Mouse (Mus musculus): ENCODE data around the gene Tead3. TPM values are rescaled to one million over a fixed set of nuclear protein-coding genes. Genes with fewer than 3 reads are reported as not detected.
A peak's percentile ranks its signal among the peaks of the same experiment; 100 is the strongest.

Tead3 gene
- total and polyA plus RNA-seq, 3 experiments, result 0.42 TPM; not detected in 2

DNA sequence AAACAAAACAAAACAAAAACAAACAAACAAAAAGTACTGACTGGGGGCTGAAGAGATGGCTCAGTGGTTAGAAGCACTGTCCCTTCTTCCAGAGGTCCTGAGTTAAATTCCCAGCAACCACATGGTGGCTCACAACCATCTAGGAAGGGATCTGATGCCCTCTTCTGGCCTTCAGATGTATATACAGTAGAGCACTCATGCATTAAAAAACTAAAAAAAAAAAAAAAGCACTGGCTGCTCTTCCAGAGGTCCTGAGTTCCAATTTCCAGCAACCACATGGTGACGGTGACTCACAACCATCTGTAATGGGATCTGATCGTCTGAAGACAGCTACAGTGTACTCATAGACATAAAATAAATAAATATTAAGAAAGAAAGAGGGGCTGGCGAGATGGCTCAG lies 39.8 kb downstream of the Tead3 start:
- no peak for DNase-seq (ENCODE audit: extremely low read depth)
- TF ChIP-seq NRF1 (IDR thresholded peaks at IDR 0.05; ENCODE audit: low read depth, low read length) (no peak), CTCF (conservative IDR thresholded peaks at IDR 0.05 in 1 of 2, IDR thresholded peaks at IDR 0.05 in 1 of 2; ENCODE audit: low read depth in 2 of 2, low read length in 2 of 2) (peak in 1 of 2 experiments; percentile 23; a peak in 1 of 4 replicates), ZNF384 (IDR thresholded peaks at IDR 0.05; ENCODE audit: low read depth, low read length) (peak; percentile 79), MYC (IDR thresholded peaks at IDR 0.05; ENCODE audit: low read depth, low read length) (peak; percentile 18; the same call in 1 of the 2 replicates), RCOR1 (conservative IDR thresholded peaks at IDR 0.05; ENCODE audit: low read depth, low read length) (no peak)
- no peak overlapping the region for H3K27ac ChIP-seq (ENCODE audit: insufficient read depth, low read depth)
- peaks cover 4 to 49% of the 10 kb centered on the region in 2 experiments; a peak in 3 of 4 replicates for H3K4me1 ChIP-seq (ENCODE audit: control insufficient read depth in 1 of 2, insufficient read depth in 2 of 2)
- no peak overlapping the region for H3K9ac ChIP-seq (ENCODE audit: insufficient read depth, low read depth)
- in situ Hi-C loops (cut with MboI; ENCODE audit: low pct_ligation_motif_present, low pct_unique_long_range_greater_than_20kb, low sequenced_read_pairs) (loop anchor here (25.0 kb wide), 1 partner anchor 224 kb away; the partner anchor contains the start of gene Tcp11), dilution Hi-C loops (cut with MboI; ENCODE audit: extremely low pct_ligation_motif_present, extremely low pct_unique_long_range_greater_than_20kb, low sequenced_read_pairs) (no loop called here)
- H3K36me3 ChIP-seq (replicated peaks in 1 of 2; ENCODE audit: control insufficient read depth in 1 of 2, insufficient read depth in 1 of 2, low read length in 1 of 2), result peaks cover 8% of the 10 kb centered on the region in 2 experiments
- H3K4me3 ChIP-seq (replicated peaks in 1 of 3; ENCODE audit: low read depth in 2 of 3, low read length in 2 of 3, poor library complexity in 1 of 3), result no peak overlapping the region
- H3K79me2 ChIP-seq (replicated peaks; ENCODE audit: control insufficient read depth, extremely low read depth, insufficient read depth, poor library complexity, severe bottlenecking), result 0 out of 2 replicates have a peak, but pooled peaks cover 2% of the 10 kb centered on the region
- H3K4me2 ChIP-seq (ENCODE audit: insufficient read depth, low read depth, poor library complexity, severe bottlenecking), result no peak overlapping the region
- H3K9me3 ChIP-seq (replicated peaks; ENCODE audit: low read length), result no peaks in the 10 kb centered on the region
- H3K27me3 ChIP-seq (replicated peaks), result no peaks in the 10 kb centered on the region

DNA sequence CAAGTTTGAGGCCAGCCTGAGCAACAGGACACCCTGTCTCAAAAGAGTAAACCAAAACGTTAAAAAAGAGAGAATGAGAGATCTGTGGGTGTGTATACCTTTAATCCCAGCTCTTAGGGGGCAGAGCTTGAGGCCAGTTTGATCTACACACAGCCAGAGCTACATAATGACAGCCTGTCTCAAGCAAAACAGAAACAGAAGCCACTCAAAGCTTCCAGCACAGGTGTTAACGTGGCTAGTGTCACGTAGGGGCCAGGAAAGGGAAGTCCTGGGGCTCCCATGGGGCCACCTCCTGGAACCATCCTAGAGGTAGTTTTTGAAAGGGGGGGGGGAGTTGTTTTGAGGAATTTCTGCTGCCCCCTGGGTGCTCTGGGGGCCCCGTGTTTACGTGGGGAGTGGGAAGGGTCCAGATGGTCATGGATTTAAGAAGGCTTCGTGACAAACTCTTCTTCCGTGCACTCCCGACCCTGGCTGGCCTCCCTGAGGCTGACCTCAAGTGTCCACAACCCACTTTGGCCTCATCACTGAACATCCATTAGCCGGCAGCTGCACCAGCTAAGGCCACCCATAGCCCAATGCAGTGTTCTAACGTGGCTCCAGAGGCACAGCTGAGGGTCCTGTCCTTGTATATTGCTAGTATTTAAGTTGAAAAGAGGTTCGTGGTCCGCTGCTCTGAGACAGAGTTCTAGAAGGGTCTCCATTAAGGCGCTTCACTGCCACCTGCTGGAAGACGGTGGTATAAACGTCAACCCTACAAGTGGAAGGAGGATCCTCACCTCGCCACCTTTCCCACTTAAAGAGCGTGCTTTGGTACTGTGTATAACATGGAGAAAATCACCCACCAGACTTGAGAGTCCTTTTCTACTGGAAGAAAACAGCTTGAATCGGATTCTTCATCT lies 42.1 kb downstream of the Tead3 start:
- in situ Hi-C loops (cut with MboI; ENCODE audit: low pct_ligation_motif_present, low pct_unique_long_range_greater_than_20kb, low sequenced_read_pairs), result loop anchor here (5.0 to 25.0 kb wide), 2 partner anchors 76 to 221 kb away; partner anchors contain the start of genes Ppard and Tcp11
- no peaks in the 10 kb centered on the region for H3K36me3 ChIP-seq (replicated peaks in 1 of 2; ENCODE audit: control insufficient read depth in 1 of 2, insufficient read depth in 1 of 2, low read length in 1 of 2)
- TF ChIP-seq POLR2AphosphoS2 (IDR thresholded peaks at IDR 0.05; ENCODE audit: low read depth, low read length) (no peak), TCF12 (IDR thresholded peaks at IDR 0.05; ENCODE audit: low read depth, low read length) (peak; percentile 72; the same call in 1 of the 2 replicates), CTCF (conservative IDR thresholded peaks at IDR 0.05 in 1 of 2, IDR thresholded peaks at IDR 0.05 in 1 of 2; ENCODE audit: low read depth in 2 of 2, low read length in 2 of 2) (peak; percentile 87 to 94), E2F4 (IDR thresholded peaks at IDR 0.05; ENCODE audit: insufficient replicate concordance, low read depth, low read length) (no peak), JUN (IDR thresholded peaks at IDR 0.05; ENCODE audit: insufficient read depth, low read depth, low read length) (no peak), KAT2A (IDR thresholded peaks at IDR 0.05; ENCODE audit: insufficient replicate concordance, low read length) (0 out of 2 replicates have a peak, but pooled peaks have one; percentile 12), ZC3H11A (IDR thresholded peaks at IDR 0.05; ENCODE audit: low read depth, low read length) (peak; percentile 80), RCOR1 (conservative IDR thresholded peaks at IDR 0.05; ENCODE audit: low read depth, low read length) (0 out of 2 replicates have a peak, but pooled peaks have one; percentile 37), EP300 (IDR thresholded peaks at IDR 0.05; ENCODE audit: low read length) (peak; percentile 54; the same call in 1 of the 2 replicates), NRF1 (IDR thresholded peaks at IDR 0.05; ENCODE audit: low read depth, low read length) (0 out of 2 replicates have a peak, but pooled peaks have one; percentile 14), ELF1 (IDR thresholded peaks at IDR 0.05; ENCODE audit: low read depth, low read length) (no peak), MYC (IDR thresholded peaks at IDR 0.05; ENCODE audit: low read depth, low read length) (peak; percentile 65; the same call in 1 of the 2 replicates), MAX (IDR thresholded peaks at IDR 0.05; ENCODE audit: low read length) (peak; percentile 46; the same call in 1 of the 2 replicates), RAD21 (IDR thresholded peaks at IDR 0.05; ENCODE audit: low read depth, low read length) (peak; percentile 99), MAZ (IDR thresholded peaks at IDR 0.05; ENCODE audit: low read depth, low read length) (peak; percentile 57; the same call in 1 of the 2 replicates), MEF2A (IDR thresholded peaks at IDR 0.05; ENCODE audit: borderline replicate concordance, low read depth, low read length) (no peak), CHD2 (IDR thresholded peaks at IDR 0.05; ENCODE audit: low read length) (0 out of 2 replicates have a peak, but pooled peaks have one; percentile 9), ZKSCAN1 (IDR thresholded peaks at IDR 0.05; ENCODE audit: borderline replicate concordance, low read depth, low read length) (no peak), MAFK (IDR thresholded peaks at IDR 0.05; ENCODE audit: insufficient replicate concordance, low read length) (no peak), USF2 (conservative IDR thresholded peaks at IDR 0.05; ENCODE audit: low read depth, low read length) (no peak), ETS1 (conservative IDR thresholded peaks at IDR 0.05; ENCODE audit: low read depth, low read length) (peak; percentile 69), JUND (conservative IDR thresholded peaks at IDR 0.05; ENCODE audit: low read depth, low read length) (no peak), ZNF384 (IDR thresholded peaks at IDR 0.05; ENCODE audit: low read depth, low read length) (no peak), SMC3 (IDR thresholded peaks at IDR 0.05; ENCODE audit: low read depth, low read length) (peak; percentile 95), IRF4 (IDR thresholded peaks at IDR 0.05; ENCODE audit: low read depth, low read length) (peak; percentile 48), BHLHE40 (IDR thresholded peaks at IDR 0.05; ENCODE audit: low read depth, low read length) (0 out of 2 replicates have a peak, but pooled peaks have one; percentile 27), NELFE (IDR thresholded peaks at IDR 0.05; ENCODE audit: low read depth, low read length) (peak; percentile 55; the same call in 1 of the 2 replicates)

More for the DNA sequence above, 42.1 kb downstream of the Tead3 start:
- peak overlapping the region; percentile 53; the same call in 1 of the 2 replicates for H3K9ac ChIP-seq (ENCODE audit: insufficient read depth, low read depth)
- peaks cover 2 to 31% of the 10 kb centered on the region in 2 experiments; a peak in 3 of 4 replicates for H3K4me1 ChIP-seq (ENCODE audit: control insufficient read depth in 1 of 2, insufficient read depth in 2 of 2)
- dilution Hi-C loops (cut with MboI; ENCODE audit: extremely low pct_ligation_motif_present, extremely low pct_unique_long_range_greater_than_20kb, low sequenced_read_pairs), result no loop called here
- no peaks in the 10 kb centered on the region for H3K79me2 ChIP-seq (replicated peaks; ENCODE audit: control insufficient read depth, extremely low read depth, insufficient read depth, poor library complexity, severe bottlenecking)
- DNase-seq (ENCODE audit: extremely low read depth), result peak; percentile 94
- H3K4me2 ChIP-seq (ENCODE audit: insufficient read depth, low read depth, poor library complexity, severe bottlenecking), result peak overlapping the region; percentile 86
- no peaks in the 10 kb centered on the region for H3K27me3 ChIP-seq (replicated peaks)
- H3K27ac ChIP-seq (ENCODE audit: insufficient read depth, low read depth), result peak overlapping the region; percentile 70
- H3K9me3 ChIP-seq (replicated peaks; ENCODE audit: low read length), result peaks cover 6% of the 10 kb centered on the region
- H3K4me3 ChIP-seq (replicated peaks in 1 of 3; ENCODE audit: low read depth in 2 of 3, low read length in 2 of 3, poor library complexity in 1 of 3), result no peak overlapping the region
